Mouse (Mus musculus) liver, adult 2 months (tissue): Measurements from ENCODE around the gene 4933430I17Rik. TPM values are rescaled to one million over a fixed set of nuclear protein-coding genes. Genes with fewer than 3 reads are reported as not detected.

ENCODE experiments used
- DNase-seq: peaks from one replicate; pipeline ENCODE4 v3.0.0-alpha.2; 2011; ENCODE audit warnings: low read depth, low spot score; ENCODE audit errors: extremely low read depth
- H3K27ac ChIP-seq: fragments of 200-500 bp; replicated peaks from 2 replicates; pipeline ENCODE4 v1.5.1; 2012; ENCODE audit warnings: low read depth, mild to moderate bottlenecking, control low read depth, inconsistent platforms, low read length; ENCODE audit not compliant: insufficient read depth
- H3K27me3 ChIP-seq: fragments of 200-500 bp; 2 replicates; pipeline ENCODE4 v1.6.1; 2012; ENCODE audit warnings: mild to moderate bottlenecking, moderate library complexity, low read length, inconsistent platforms; ENCODE audit not compliant: control insufficient read depth, insufficient read depth
- H3K36me3 ChIP-seq: fragments of 200-500 bp; 2 replicates; pipeline ENCODE4 v1.6.1; 2012; ENCODE audit warnings: low read length, inconsistent platforms; ENCODE audit not compliant: control insufficient read depth, insufficient read depth
- H3K4me1 ChIP-seq: fragments of 200-500 bp; 2 replicates; pipeline ENCODE4 v1.6.1; 2011; ENCODE audit warnings: low read length; ENCODE audit not compliant: control insufficient read depth, insufficient read depth
- H3K4me3 ChIP-seq: fragments of 200-500 bp; 2 replicates; pipeline ENCODE4 v1.5.1; 2011; ENCODE audit warnings: low read depth, mild to moderate bottlenecking, control low read depth, low read length, moderate library complexity; ENCODE audit not compliant: insufficient read depth
- H3K79me2 ChIP-seq: fragments of 200-500 bp; 2 replicates; pipeline ENCODE4 v1.6.1; 2012; ENCODE audit warnings: inconsistent platforms, mild to moderate bottlenecking, low read length, moderate library complexity; ENCODE audit not compliant: control insufficient read depth, insufficient read depth
- H3K9ac ChIP-seq: fragments of 200-500 bp; 2 replicates; pipeline ENCODE4 v1.6.1; 2012; ENCODE audit warnings: low read depth, mild to moderate bottlenecking, control low read depth, inconsistent platforms, low read length
- CTCF ChIP-seq: fragments of 200-500 bp; IDR thresholded peaks from 2 replicates; pipeline ENCODE4 v1.5.1; 2011; ENCODE audit warnings: low read depth, low read length, control low read depth
- POLR2A ChIP-seq: fragments of 200-500 bp; IDR thresholded peaks from 2 replicates; pipeline ENCODE4 v1.6.1; 2011; ENCODE audit warnings: low read length, control low read depth; ENCODE audit not compliant: insufficient read depth; ENCODE audit errors: extremely low read depth
- WGBS: fragments of 180-500 bp; shearing (Covaris S2); methylation state at CpG from one replicate; pipeline ENCODE4 v1.1.7; 2018; 5-methylcytosine and 5-hydroxymethylcytosine counted together
- polyA plus RNA-seq: library from polyadenylated mRNA; depleted of rRNA; stranded (reverse); fragments of >200 nt; gene quantifications from 2 replicates; pipeline ENCODE4 v1.2.3, GENCODE M21; 2012
- total RNA-seq: library from RNA; depleted of rRNA; stranded (reverse); fragments of >200 nt; gene quantifications from 2 replicates; pipeline ENCODE4 v1.2.3, GENCODE M21; 2014

The 4933430I17Rik gene
- total and polyA plus RNA-seq, 2 experiments, result not detected

GRCm38 (mm10) chr4:62480709-62481605, 44.2 kb upstream of the 4933430I17Rik start:
- Histone ChIP-seq H3K79me2 (no peaks in the 10 kb centered on the region), H3K27me3 (no peaks in the 10 kb centered on the region), H3K27ac (no peak overlapping the region), H3K4me1 (peaks cover 2% of the 10 kb centered on the region; the same call in 1 of the 2 replicates), H3K4me3 (no peak overlapping the region), H3K36me3 (no peaks in the 10 kb centered on the region), H3K9ac (no peak overlapping the region)
- TF ChIP-seq CTCF, result no peak
- no peak for TF ChIP-seq POLR2A
- no peak for DNase-seq
- WGBS, result 66% methylated on average over 10 of the region's 10 CpGs

GRCm38 (mm10) chr4:62484928-62485327, 40.2 kb upstream of the 4933430I17Rik start:
- H3K27ac ChIP-seq, result no peak overlapping the region
- no peak overlapping the region for H3K9ac ChIP-seq
- no peaks in the 10 kb centered on the region for H3K36me3 ChIP-seq
- H3K4me1 ChIP-seq, result no peaks in the 10 kb centered on the region
- no peaks in the 10 kb centered on the region for H3K79me2 ChIP-seq
- DNase-seq, result no peak
- TF ChIP-seq CTCF (no peak), POLR2A (no peak)
- H3K27me3 ChIP-seq, result no peaks in the 10 kb centered on the region
- WGBS, result 88% methylated on average over 3 of the region's 3 CpGs
- H3K4me3 ChIP-seq, result no peak overlapping the region

GRCm38 (mm10) chr4:62485450-62486161, 39.6 kb upstream of the 4933430I17Rik start:
- H3K9ac ChIP-seq, result no peak overlapping the region
- 84% methylated on average over 8 of the region's 8 CpGs for WGBS
- no peaks in the 10 kb centered on the region for H3K27me3 ChIP-seq
- TF ChIP-seq CTCF, result no peak
- no peak for TF ChIP-seq POLR2A
- no peaks in the 10 kb centered on the region for H3K36me3 ChIP-seq
- DNase-seq, result no peak
- no peaks in the 10 kb centered on the region for H3K4me1 ChIP-seq
- no peak overlapping the region for H3K27ac ChIP-seq
- H3K4me3 ChIP-seq, result no peak overlapping the region
- H3K79me2 ChIP-seq, result no peaks in the 10 kb centered on the region

GRCm38 (mm10) chr4:62486162-62486696, 38.9 kb upstream of the 4933430I17Rik start:
- 94% methylated on average over 15 of the region's 15 CpGs for WGBS
- TF ChIP-seq POLR2A (no peak), CTCF (no peak)
- Histone ChIP-seq H3K4me3 (no peak overlapping the region), H3K79me2 (no peaks in the 10 kb centered on the region), H3K27ac (no peak overlapping the region), H3K36me3 (no peaks in the 10 kb centered on the region), H3K4me1 (no peaks in the 10 kb centered on the region), H3K27me3 (no peaks in the 10 kb centered on the region), H3K9ac (no peak overlapping the region)
- no peak for DNase-seq

- TF ChIP-seq CTCF (no peak), POLR2A (no peak)
- no peak overlapping the region for H3K9ac ChIP-seq
- no peaks in the 10 kb centered on the region for H3K27me3 ChIP-seq
- WGBS, result 92% methylated on average over 5 of the region's 5 CpGs
- no peak overlapping the region for H3K27ac ChIP-seq
- no peak overlapping the region for H3K4me3 ChIP-seq
- H3K79me2 ChIP-seq, result no peaks in the 10 kb centered on the region
- H3K4me1 ChIP-seq, result no peaks in the 10 kb centered on the region
- no peak for DNase-seq
- no peaks in the 10 kb centered on the region for H3K36me3 ChIP-seq
These were observed 38.0 kb upstream of the 4933430I17Rik start for GRCm38 (mm10) chr4:62487172-62487571.

- Histone ChIP-seq H3K27me3 (no peaks in the 10 kb centered on the region), H3K27ac (no peak overlapping the region), H3K79me2 (no peaks in the 10 kb centered on the region), H3K4me1 (no peaks in the 10 kb centered on the region), H3K9ac (no peak overlapping the region), H3K4me3 (no peak overlapping the region), H3K36me3 (no peaks in the 10 kb centered on the region)
- TF ChIP-seq CTCF, result no peak
- TF ChIP-seq POLR2A, result no peak
- DNase-seq, result no peak
- 98% methylated on average over 2 of the region's 2 CpGs for WGBS
These were observed 37.3 kb upstream of the 4933430I17Rik start for GRCm38 (mm10) chr4:62487914-62488313.
